Mouse (Mus musculus): ENCODE measurements around the gene Cks2.

GRCm38 (mm10) chr13:51600169-51600568, 44.9 kb upstream of the Cks2 start:
- TF ChIP-seq CTCF (IDR thresholded peaks at IDR 0.05; ENCODE audit: low read depth, low read length) (no peak), POLR2A (IDR thresholded peaks at IDR 0.05; ENCODE audit: borderline replicate concordance, low read depth, low read length) (no peak)
